Mouse (Mus musculus) left cerebral cortex, adult 8-10 months (tissue): ENCODE data around the gene Phf1. TPM values are rescaled to one million over a fixed set of nuclear protein-coding genes. Genes with fewer than 3 reads are reported as not detected.

Source experiments
- DNase-seq, 2 experiments: peaks; one replicate each; pipeline ENCODE4 v3.0.0; 2022; ENCODE audit warnings: low spot score in 2 of 2
- total RNA-seq, 4 experiments: library from RNA; stranded (reverse); gene quantifications; 2 replicates each; pipeline ENCODE4 v1.2.4; 2022

The Phf1 gene
- total RNA-seq, 4 experiments from 2014 or later, result 37.2 to 42.2 (median 38.0) TPM

- DNase-seq, result peak in 1 of 2 experiments; percentile 26
These were observed 17.9 kb downstream of the Phf1 start for GRCm38 (mm10) chr17:26950560-26951288.

DNA sequence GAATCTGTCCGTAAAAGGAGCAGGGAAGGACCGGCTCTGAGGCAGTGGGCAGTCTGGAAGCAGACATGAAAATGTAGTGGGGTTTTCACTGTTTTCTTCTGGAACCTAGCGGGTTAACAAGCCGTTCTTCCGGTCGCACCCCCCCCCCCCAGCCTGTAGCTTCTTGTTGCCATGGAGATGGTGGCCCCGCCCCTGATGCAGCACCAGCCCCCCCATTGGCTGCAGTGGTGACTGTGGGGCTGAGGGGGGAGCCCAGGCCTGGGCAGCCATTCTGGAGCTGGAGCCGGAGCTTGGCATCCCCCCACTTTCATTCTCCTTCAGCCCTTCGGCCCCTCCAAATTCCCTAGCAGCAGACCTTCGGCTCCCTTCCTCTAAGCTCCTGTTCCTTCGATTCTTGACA, 18.6 kb downstream of the Phf1 start:
- DNase-seq, result peak in 1 of 2 experiments; percentile 88

DNA sequence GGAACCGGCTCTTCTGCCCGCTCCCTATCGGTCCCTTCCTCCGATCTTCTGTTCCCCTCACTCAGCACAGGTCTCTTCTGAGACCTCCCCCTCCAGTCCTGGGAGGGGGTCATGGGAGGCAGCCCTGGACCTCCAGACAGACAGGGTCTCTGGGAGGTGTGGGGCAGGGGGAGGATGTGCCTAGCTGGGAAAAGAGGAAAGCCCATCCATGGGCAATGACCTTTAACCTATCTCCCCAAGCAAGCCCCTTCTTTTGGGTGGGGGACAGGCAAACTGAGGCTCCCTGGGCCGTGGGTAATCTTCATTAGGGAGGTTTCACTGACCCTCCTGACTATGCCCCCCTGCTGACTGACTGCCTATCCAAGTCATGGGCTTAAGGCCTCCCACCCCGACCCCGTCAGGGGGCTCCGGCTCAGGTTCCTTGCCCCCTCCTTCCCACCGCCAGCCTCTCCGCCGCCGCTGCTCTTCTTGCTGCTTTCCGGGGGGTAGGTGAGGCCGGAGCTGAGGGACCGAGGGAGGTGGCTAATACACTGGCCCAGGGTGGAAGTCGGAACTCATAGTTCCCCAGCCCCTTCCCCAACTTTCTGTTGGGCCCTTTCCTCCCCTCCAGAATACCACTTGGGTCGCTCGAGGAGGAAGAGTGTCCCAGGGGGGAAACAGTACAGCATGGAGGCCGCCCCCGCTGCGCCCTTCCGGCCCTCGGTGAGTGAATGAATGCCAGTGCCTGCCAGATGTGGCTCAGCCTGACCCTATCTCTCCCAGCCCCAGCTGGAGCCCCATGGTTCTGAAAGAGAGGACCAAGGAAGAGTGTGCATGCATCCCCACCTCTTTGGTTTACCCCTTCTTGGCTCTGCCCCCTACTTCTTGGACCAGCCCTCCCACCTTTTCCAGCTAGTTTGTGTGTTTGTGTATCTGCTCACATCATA, 19.4 kb downstream of the Phf1 start:
- peak in 1 of 2 experiments; percentile 17 for DNase-seq

DNA sequence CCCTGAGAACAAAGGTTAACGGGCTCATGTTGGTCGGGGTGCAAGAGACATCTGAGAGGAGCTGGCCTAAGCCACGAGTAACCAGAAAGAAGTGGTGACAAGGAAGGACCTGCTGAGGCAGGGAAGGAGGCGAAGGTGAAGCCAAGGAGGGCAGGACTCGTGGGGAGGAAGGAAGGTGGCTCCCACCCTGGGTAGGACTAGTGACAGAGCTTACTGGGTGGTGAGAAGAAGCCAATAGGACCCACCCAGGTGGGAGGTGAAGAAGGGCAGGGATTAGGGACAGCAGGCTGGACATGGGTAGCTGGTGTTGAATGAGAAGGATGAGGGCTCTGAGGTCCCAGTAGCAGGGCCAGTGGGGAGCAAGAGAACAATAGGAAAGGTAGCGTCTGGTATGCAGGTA, 20.3 kb downstream of the Phf1 start:
- DNase-seq, result no peak

DNA sequence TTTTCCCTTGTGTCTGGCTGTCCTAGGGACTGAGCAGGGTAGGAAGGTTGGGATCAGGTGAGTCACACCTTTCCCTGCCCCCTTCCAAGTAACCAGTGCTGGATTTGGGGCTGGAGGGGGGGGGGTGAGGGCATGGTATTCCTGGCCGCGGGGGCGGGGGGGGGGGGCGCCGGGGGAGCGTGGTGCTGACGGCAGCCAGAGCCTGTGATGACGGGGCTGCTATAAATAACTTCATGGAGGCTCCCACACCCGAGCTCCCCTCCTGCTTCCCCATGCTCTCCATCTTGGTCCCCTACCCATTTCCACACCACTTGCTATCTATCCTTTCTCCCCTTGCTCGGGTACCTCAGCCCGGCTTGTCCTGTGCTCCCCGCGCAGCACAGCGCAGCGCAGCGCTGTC, 20.9 kb downstream of the Phf1 start:
- no peak for DNase-seq

DNA sequence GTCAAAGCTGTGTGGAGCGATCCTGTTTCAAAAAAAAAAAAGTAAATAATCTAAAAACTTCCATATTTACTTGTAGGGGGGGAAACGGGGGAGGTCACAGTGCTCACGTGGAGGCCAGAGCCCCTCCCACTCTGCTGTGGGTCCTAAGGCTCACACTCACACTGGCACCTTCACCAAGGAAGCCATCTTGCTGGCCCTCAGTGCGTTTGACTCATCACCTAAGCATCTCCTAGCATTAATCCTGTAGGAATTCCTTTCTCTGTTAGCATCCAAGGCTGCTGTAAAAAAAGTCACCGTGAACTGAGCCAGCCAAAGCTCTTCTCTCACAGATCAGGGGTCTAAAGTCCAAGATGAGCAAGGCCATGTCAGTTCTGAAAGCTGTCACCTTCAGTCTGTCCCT, 23.5 kb downstream of the Phf1 start:
- no peak for DNase-seq

- no peak for DNase-seq
These were observed 24.0 kb downstream of the Phf1 start for GRCm38 (mm10) chr17:26956895-26957294.

DNA sequence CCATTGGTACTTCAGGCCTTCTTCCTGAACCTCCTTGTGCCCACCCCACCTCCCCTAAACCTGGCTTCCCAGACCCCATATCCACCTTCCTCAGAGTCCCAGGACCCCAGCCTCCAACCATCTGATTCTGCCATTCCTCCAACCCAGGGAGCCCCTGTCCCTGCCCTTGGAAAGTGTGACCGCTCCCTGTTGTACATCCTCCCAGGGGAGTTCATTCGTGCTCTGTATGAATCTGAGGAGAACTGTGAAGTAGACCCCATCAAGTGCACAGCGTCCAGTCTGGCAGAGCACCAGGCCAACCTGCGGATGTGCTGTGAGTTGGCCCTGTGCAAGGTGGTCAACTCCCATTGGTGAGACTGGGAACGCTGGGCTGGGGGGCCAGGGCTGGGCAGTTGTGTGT, 25.0 kb downstream of the Phf1 start:
- DNase-seq, result no peak

- DNase-seq, result no peak
These were observed 26.0 kb downstream of the Phf1 start for GRCm38 (mm10) chr17:26958880-26959279.

- DNase-seq, result no peak
These were observed 27.0 kb downstream of the Phf1 start for GRCm38 (mm10) chr17:26959815-26960214.

- DNase-seq, result peak in 1 of 2 experiments; percentile 6
These were observed 28.9 kb downstream of the Phf1 start for GRCm38 (mm10) chr17:26961572-26962240.

GRCm38 (mm10) chr17:26966993-26967392, 34.1 kb downstream of the Phf1 start:
- no peak for DNase-seq

- DNase-seq, result no peak
These were observed 34.6 kb downstream of the Phf1 start for GRCm38 (mm10) chr17:26967477-26967876.

DNA sequence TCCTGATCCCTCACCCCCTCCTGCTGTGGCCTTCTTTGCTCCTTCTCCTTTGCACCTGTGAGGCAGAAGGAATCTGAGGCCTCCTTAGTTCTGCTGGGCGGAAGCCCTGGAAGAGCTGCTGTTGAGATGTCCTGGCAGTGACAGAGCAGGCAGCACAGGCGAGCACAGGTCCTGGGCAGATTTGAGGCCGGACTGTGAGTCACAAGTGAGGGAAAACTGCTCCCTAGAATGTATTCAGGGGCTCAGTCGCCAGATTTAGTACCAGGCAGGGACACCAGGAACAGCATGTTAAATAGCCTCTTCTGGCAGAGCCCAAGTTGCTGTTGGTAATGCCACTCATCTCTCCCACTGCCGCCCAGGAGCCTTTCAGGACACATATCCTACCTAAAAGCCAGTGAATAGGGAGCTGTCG, 35.4 kb downstream of the Phf1 start:
- DNase-seq, result no peak

GRCm38 (mm10) chr17:26969257-26969656, 36.4 kb downstream of the Phf1 start:
- no peak for DNase-seq

GRCm38 (mm10) chr17:26970221-26970620, 37.4 kb downstream of the Phf1 start:
- DNase-seq, result no peak

GRCm38 (mm10) chr17:26971247-26971905, 38.5 kb downstream of the Phf1 start:
- no peak for DNase-seq

DNA sequence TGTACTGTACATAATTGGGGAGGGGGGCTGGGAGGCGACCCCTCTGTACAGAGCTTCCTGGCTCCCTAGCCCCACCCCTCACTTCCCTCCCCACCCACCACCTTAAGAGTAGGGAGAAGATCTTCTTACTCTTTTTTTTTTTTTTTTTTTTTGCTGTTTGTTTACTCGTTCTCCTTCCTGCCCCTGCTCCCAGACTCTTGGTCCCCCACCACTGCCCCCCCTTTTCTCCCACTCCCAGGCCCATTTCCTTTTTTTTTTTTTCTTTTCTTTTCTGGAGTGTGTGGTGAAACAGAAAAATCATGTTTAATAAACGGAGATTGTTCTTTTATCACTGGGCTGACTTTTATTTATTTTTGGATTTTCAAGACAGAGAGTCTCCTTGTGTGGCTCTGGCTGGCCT, 39.3 kb downstream of the Phf1 start:
- no peak for DNase-seq

- DNase-seq, result peak; percentile 86 to 95
These were observed 40.1 kb downstream of the Phf1 start, which contains the start of gene Zbtb9 for GRCm38 (mm10) chr17:26972703-26973574. Gene Zbtb9 (plus strand): TSS chr17:26973167.

- no peak for DNase-seq
These were observed 41.7 kb downstream of the Phf1 start for GRCm38 (mm10) chr17:26974547-26974946.
